Mouse (Mus musculus) layer of hippocampus, postnatal 36 days (tissue): ENCODE data around the gene Smc4. TPM values are rescaled to one million over a fixed set of nuclear protein-coding genes. Genes with fewer than 3 reads are reported as not detected.

ENCODE experiments used
- DNase-seq, 2 experiments: peaks; one replicate each; pipeline ENCODE4 v3.0.0; 2022
- total RNA-seq, 2 experiments: library from RNA; stranded (reverse); gene quantifications; 2 replicates each; pipeline ENCODE4 v1.2.3; 2021

Gene Smc4
- 1 to 10 TPM; 6.9 to 7.5 TPM for total RNA-seq

DNA sequence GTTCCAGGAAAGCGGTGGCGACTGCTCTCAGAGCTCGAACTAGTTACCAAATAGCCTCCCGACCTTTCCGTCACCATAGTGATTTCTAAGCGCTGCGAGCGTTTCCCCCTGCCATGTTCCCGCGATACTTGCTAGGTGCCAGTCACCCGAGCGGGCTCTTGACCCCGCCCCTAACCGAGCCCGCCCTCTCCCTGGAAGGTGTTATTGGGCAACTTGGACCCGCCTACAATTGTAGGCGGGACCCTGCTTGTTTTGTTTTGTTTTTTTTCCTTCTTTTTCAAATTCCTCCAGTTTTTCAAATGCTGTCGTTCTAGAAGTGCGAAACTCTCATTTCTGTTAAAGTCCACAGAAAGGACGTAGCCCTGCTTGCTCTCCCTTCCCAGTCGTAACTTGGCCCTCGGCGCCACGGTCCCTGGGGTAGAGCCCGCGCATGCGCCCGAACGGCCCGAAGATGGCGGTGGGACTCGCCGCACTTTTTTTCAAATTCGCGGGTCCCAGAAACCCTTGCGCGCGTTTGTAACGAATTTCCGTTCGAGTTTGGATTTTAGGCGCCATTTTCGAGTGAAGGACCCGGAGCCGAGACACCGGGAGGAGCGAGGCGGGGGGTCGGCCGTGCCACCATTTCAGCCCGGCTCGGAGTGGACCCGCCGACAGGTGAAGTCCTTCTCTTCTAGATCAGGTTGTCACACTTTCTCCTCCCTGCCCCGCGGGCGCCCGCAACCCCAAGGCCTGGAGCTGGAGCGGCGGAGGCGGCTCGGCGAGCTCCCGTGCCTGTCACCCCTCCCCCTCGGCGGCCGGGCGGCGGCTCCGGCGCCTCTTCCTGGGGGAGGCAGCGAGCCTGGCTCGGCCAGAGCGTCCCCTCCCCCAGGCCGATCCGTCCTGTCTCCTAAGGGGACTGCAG lies at the start of gene Smc4, which contains the start of gene Ift80:
Gene Smc4, plus strand, starts transcription at position 302 of the 901 bp plus-strand sequence.
Gene Ift80, minus strand, starts transcription at position 134 of the 901 bp plus-strand sequence.
- DNase-seq = peak; percentile 92 to 94

DNA sequence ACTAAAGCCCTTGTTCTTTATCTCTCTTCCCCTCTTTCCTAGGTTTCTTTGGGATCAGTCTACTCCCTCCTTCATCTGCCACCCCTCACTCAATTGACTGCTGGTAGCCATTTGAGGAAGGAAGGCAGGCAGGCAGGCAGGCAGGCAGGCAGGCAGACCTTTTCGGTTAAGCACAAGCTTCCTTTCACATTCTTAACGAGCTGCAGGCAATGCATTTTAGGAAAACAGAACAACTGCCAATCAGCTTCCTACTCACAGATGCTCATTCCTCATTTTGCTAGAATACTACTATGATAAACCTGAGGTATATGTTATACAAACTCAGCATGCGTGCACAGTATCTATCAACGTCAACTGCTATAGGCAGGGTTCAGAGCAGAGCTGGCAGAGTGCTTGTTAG lies 48.1 kb upstream of the Smc4 start:
- no peak for DNase-seq

DNA sequence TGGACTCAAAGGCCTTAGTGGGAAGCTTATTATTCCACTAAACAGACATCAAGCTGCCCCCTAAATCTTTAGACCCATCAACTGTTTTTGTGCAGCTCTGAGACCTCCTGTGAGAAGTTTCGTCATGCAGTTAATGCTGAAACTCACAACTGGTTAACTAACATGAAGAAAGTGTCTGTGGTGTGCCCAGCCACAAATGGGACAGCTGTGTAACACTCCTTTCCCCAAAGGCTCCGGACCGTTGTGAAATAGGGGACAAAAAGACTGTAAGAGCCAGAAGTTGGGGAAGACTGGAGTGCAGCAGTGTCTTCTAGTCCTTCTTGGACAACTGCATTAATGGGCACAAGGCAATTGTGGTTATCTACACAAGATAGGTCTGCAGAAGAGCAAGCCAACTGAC lies 47.1 kb upstream of the Smc4 start:
- DNase-seq = no peak

DNA sequence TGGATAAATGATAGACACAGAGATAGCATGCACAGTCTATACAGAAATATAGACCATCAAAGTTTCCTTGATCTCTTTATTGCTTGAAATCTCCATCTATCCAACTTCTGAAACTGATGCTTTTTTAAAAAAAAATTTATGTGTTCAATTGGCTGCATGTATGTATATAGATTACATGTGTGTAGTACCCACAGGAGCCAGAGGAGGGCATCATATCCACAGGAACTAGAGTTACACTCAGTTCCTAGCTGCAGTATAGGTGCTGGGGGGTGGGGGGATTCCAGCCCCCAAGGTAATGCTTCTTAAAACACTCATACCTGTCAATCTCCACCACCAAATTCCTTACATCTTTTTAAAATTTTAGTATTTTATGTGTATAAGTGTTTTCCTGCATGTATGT lies 39.9 kb upstream of the Smc4 start:
- no peak for DNase-seq

DNA sequence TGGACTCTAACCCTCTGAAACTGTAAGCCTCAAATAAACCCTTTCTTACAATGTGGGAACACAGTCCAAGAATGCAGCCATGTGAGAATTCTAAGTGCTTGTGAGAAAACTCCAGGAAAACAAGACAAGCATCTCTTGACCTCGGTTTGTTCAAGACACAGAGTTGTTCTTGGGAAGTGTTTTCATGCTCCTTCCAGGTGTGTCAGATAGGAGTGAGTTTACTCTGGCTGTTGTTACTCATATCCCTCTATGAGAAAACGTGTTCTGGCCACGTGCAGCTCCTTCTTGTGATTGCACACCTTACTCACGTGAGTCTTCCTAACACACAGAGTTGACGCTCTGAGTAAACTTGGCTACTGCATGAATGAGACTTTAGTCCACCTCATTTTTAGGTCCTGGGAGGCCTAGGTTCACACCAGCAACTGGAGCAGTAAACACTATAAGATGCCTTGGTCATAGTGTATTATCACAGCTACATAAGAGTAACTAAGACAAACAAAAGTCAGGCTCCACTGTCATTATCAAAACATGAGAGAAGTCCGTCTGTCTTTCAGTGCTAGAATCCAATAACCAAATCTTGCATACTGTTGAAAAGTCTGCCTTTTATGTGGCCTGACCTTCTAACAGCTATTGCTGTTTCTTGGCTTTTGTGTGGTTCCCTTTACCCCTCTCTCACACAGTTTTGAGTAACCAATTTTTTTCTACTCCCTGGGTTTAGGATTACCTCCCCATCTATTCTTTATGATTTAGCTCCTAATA lies 37.8 kb upstream of the Smc4 start:
- DNase-seq = no peak

DNA sequence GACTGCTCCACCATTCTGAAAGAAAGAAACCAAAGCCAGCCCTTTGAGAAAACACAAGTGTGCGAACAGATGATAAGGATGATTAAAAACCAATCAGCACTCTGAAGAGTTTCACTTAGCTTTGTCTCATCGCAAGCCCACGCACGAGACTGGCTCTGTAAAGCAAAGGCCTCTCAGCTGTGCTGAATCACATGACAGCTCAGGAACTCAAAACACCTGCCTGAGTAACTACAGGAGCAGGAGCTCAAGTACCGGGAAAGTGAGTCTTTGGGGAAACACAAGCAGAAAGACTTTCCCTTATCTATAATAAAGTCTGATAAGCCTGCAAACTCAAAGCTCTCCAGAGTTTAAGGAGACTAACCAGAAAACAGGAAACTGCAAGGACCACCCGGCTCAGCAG lies 37.1 kb upstream of the Smc4 start:
- no peak for DNase-seq

DNA sequence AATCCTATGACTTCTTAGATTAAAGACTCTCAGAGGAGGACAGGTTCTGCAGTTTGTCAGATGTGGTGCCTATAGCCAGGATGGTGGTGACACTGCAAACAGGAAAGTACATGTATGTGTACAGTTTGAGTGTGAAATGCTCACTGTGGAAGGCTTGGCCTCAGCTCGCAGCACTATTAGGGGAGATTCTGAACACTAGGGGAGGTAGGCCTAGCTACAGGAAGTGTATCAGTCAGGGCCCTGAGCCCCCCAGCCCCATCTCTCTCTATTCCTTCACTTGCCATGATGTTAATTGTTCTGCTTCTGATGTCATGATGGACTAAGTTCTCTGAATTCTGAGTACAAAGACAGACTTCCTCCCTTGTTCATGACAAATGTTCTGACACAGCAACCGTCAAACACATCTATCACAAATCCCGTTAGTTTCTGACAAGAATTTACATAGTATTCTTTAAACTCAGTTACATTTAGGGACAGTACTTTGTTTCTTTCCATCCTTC lies 35.4 kb upstream of the Smc4 start:
- no peak for DNase-seq

DNA sequence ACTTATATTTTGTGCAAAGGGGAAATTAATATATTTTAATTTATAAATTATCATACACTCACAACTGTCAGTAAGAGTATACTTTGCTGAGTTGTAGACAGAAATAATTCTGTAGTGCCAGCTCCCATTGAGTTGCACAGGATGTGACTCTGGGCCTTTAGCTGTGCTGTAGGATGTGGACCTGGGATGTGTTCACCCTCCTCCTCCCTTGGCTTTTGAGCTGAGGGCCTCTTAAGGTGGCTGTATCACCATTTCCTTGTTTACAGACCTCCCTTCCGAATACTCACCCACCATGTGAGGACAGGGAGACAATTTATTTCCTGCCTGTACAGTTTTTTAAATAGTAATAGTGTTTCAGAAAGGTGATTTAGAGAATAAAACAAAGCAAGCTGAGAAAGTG lies 31.0 kb upstream of the Smc4 start:
- DNase-seq = no peak

DNA sequence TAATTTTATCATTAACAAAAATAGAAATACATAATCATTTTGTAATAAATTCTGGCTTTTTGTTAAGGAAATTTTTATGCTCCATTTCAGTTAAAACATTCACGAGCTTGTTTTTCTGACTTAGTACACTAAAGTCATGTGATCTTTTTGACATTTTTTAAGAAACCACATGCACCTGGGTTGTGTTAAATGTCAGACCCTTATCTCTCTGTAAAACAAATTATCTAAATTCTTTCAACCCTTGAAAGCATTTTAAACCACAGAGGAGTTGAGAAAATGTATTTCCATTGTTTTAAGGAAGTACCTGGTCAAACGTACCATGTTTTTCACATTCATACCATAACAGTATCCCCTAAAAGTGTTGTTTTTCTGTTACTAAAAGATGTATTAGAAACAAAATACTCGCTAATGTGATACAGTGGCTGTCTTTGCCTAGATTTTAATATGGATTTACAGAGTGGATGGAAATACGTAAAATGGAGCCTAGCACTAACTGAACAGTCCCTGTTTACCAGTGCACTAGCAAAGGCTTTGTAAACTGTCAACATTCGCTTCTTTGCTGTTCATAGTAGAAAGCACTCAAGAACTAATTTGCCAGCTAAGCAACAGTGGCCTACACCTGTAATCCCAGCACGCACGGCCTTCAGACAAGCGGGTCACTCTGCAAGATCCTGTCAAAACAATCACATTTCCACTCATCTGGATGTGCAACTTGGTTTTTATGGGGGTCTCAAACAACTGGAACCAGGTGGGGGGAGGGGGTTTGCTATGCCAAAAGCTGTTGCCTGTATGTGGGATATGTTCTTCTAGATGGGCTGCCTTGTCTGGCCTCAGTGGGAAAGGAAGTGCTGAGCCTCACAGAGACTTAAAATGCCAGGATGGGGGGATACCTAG lies 29.7 kb upstream of the Smc4 start:
- no peak for DNase-seq

DNA sequence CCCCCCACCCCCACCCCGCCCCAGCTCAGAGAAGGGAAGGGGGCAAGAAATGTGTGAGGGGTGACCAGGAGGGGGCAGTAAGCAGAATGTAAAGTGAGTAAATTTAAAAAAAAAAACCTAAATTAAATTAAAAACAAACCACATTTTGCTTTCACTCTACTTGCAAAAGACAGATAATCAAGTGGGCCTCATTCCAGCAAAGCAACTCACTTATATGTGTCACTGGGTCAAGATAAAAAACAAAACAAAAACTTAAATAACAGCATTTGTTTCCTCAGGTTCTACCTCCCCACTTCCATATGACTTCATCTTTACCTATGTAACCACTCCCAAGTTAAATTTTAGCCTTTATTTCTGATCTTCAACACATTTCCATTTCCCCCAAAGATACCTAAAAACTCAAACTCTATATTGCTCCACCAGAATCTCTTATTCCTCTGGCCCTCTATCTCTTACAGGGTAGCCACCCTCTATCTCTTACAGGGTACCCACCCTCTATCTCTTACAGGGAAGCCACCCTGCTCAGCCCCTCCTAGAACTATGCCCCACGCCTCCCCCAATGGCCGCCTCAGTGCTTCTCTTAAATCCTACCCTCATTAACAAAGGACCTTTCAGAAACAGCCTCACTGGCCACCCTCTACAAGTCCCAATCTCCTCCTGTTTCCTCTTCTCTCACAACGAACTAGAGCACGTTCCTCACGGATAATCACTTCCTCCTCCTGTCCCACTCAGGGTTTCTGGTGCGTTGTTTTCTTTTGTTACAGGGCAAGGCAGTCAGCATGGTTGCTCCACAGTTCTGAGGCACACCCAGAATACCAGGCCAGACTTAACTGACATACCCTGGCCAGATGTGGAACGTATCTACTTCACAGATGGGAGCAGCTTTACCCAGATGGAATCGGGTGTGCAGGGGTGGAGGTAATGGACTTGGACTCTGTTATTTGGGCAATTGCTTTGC lies 28.7 kb upstream of the Smc4 start:
- no peak for DNase-seq

DNA sequence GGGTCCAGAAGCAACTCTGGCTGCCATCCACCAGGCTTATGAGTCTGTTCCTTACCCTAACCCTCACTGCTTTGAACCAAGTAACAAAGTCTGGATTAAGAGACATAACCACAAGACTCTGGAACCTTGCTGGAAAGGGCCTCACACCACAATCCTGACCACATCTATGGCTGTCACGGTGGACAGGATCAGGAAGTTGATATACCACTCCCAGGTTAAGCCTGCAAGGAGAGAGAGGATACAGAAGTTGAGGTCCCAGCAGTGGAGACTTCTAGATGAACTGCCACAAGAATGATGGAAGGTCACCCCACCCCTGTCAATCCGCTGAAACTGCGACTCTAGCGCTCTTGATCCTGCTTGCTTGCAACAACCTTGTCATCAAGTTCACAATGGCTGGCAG lies 26.8 kb upstream of the Smc4 start:
- DNase-seq = no peak

DNA sequence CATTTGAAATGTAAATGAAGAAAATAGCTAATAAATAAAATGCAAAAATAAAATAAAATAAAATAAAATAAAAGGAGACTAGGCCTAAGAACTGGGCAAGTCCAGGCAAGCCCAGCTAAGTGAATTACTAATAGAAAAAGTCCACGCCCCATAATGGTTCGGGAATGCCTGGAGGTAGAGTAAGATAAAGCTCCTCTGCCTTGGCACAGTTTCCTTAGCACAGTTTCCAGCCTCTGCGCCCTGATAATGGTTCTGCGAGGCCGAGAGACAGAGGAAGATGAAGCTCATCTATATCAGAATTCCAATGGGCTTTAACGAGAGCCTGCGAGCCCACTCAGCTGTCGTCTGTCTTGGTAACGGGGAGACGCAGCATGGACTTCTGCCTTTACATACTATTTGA lies 25.4 kb upstream of the Smc4 start:
- DNase-seq = no peak

DNA sequence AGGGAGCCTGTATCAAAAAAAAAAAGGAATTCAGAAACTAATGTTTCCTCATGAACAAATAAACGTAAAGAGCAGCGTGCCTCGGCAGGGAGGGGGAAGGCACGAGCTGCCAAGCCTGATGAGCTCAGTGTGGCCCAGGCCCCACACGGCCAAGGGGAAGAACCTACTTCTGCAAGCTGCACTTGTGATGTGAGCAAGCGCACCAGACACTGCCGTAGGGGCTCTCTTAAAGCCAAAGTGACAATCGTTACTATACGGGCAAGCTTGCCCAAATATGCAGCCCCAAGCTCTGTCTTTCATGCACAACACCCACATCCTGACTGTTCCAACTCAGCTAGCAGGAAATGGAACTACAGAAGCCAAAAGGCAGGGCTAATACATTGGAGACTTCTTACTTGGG lies 23.6 kb upstream of the Smc4 start:
- no peak for DNase-seq

DNA sequence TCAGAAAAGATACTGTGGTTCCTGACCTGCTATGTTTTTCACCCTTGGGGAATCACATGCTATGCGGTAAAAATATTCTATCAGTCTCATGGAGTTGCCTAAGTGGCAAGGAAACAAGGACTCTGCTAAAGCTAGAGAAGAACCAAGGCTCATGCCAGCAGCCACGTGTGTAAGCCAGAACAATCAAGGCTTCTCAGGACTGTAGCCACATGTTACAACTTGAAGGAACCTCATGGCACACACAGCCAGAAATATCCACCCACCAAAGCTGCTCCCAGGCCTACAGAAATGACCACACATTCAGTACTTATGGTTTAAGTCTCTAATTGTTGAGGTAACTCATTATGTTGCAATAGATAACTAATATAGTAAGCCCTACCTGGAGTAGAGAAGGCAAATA lies 18.0 kb upstream of the Smc4 start:
- DNase-seq = no peak

DNA sequence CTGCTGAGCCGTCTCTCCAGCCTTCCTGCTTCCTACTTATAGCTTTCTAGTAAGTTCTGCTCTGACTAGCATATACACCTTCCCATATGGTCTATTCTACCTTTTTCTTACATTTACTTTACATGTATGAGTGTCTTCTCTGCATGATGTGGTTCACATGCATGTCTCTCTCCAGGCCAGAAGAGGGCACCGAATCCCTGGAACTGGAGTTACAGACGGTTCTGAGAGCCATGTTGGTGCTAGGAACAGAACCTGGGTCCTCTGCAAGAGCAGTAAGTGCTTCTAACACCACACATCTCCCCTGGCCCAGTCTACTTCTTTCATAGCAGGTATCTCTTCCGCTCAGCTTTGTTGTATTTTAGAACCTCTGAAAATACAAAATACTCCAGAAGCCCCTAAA lies 1.8 kb upstream of the Smc4 start:
- DNase-seq = no peak

DNA sequence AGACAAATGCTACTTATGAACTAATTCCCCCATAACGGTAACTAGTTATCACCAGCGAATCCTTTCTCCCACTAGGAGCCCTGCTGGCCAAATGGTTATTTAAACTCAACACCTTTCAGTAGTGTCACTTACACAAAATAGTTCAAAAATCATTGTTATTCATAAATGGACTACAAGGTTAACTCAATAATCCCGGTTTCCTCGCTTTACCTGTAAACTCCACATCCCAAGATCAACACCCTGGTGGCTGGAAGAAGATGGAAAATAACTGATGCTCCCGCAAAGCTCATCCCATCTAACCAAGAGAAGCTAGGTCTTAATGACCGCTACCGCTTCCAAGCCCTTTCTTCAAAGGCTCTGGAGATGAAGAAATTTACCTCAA lies 492 bp upstream of the Smc4 start:
- no peak for DNase-seq

DNA sequence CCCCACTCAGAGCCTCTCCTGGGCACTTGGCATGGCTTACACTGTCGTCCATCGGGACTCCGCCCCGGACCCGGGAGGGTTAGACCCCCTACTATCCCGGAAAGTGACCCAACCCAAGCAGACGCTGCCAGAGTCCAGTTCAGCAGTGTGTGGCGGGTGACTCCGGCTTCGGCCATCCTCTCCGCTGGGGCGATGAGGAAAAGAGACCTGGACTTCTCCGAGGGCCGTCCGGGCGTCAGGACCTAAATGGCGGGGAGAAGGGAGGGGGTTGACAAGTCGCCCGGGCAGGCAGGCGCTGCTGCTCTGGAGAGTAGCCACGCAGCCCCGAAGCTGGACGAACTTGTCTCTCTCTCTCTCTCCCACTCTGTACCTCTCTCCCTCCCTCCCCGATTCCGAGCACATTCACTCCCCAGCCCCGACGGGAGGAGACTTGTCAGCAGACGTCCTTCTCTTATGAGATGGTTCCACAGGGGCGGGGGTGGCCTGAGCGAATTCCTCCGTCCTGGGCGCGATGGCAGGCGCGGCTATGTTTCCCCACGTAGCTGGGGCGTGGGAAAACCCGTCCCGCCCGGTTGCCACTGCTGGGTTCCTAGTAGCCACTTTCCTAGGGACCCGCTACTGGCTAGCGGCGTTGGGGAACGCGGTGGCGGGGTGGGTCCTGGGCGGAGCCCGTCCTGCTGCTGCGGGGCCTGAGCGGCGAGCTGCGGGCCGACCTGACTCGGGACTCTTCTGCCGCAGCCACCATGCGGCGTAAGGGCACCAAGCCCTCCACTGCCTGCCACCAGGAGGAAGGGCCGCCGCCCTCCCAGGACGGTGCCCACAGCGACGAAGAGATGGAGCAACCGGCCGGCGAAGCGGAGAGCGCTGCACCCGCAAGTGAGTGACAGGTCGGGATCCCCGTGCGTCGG lies 1.1 kb downstream of the Smc4 start:
- peak in 1 of 2 experiments; percentile 21 for DNase-seq

DNA sequence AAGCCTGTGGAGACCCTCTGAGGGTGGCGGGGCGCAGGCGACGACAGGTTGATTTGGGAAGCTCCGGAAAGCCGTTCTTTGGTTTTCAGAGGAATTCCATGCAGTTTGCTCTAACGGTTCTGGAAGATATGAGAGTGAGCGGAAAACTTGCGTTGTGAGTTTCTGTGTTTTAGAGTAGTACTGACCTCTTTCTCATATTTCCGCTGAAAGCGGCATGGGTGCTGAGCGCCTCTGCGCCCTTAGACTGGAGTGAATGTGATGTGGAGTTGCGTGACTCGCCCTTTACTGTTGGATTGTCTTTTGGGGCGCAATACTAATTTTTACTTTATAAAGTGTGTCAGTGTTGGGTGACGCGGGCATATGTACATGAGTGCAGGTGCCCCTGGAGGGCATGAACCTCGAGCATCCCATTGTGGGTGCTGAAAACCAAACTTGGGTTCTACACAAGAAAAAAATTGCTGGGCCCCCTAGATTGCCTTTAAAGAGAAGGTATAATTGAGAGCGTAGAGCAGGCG lies 1.8 kb downstream of the Smc4 start:
- DNase-seq = no peak

DNA sequence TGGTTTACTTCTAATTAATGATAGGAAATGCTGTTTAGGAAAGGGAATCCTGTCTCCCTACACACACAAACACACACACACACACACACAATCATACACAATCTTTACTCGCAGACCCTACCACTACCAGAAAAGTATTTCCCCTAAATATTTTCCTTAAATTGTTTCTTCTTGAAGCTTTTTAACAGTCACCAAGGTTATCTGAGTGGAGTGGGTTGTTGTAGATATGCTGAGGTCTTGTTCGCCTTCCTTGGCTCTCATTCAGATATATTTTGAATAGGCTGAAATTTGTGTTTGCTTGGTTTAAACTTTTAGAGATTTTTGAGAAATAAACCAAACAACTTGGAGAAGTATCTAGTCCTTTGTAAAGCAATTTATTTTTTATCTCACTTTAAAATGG lies 4.3 kb downstream of the Smc4 start:
- DNase-seq = no peak

DNA sequence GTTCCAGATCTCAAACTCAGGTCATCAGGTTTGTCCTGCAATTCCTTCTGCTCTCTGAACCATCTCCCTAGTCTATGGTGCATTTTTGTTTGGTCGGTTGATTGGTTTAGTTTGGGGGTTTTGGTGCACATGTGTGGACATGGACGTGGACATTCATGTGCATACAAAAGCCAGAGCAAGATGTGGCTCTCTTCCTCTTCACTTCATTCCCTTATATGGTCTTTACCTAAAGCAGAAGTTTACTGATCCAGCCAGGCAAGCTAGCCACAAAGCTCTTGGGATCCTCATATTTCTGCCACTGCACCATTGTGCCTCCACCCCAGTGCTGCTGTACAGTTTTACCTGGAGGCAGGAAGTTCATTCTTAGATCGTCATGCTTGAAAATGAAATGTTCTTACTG lies 12.6 kb downstream of the Smc4 start:
- no peak for DNase-seq
